Mouse (Mus musculus) olfactory bulb, adult 2 months (tissue): ENCODE results near the gene Tmem256.
A peak's percentile ranks its signal among the peaks of the same experiment; 100 is the strongest.

Experiments used
- CTCF ChIP-seq: fragments of 200-500 bp; IDR thresholded peaks from 2 replicates; pipeline ENCODE4 v1.5.1; 2012; ENCODE audit warnings: low read depth, mild to moderate bottlenecking, low read length, moderate library complexity; ENCODE audit not compliant: insufficient read depth
- POLR2A ChIP-seq: fragments of 200-500 bp; IDR thresholded peaks from 2 replicates; pipeline ENCODE4 v1.6.1; 2012; ENCODE audit warnings: mild to moderate bottlenecking, low read depth, low read length, moderate library complexity; ENCODE audit not compliant: insufficient read depth

GRCm38 (mm10) chr11:69846738-69847688 lies 8.7 kb downstream of the Tmem256 start:
- TF ChIP-seq POLR2A (0 out of 2 replicates have a peak, but pooled peaks have one; percentile 9), CTCF (no peak)
